Mouse (Mus musculus): ENCODE measurements at regions not wholly inside any gene's neighbourhood (a gene's known extent, or its start where the extent isn't known, plus 50 kb on each side); places are given as distances from the start of the nearest gene placed in this dataset.

DNA sequence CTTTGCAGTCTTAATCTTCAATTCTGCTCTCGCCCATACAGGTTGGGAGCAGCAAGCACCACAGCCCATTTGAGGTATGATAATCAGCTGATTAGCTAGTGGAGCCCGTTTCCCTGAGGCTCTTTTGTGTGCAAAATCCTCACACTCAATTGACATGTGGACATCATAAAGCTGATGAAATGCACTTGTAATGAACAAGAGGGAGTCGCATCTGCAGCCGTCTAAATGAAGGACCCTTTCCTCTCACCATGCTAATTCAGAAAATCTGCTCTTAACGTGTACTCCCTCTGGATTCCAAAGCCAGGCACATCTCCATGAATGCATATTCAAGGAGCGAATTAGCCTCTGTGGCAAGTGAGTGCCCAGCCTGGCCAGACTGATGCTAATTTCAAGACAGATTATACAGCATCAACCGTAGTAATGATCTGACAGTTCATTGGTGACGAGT lies 219.0 kb upstream of the Atp5g3 start:
- H3K27me3 ChIP-seq (ENCODE audit: control insufficient read depth, insufficient read depth, low read depth, low read length): peaks cover 21% of the 10 kb centered on the region
- H3K9ac ChIP-seq (ENCODE audit: low read length): no peak overlapping the region
- H3K36me3 ChIP-seq (ENCODE audit: control insufficient read depth, insufficient read depth, low read length): no peaks in the 10 kb centered on the region
- H3K4me2 ChIP-seq (ENCODE audit: low read depth, low read length): peak overlapping the region; percentile 3; the same call in 1 of the 2 replicates
- ATAC-seq (ENCODE audit: low read depth): no peak
- no peaks in the 10 kb centered on the region for H3K9me3 ChIP-seq (ENCODE audit: control insufficient read depth, low read length)
- 18% methylated on average over 8 of the region's 8 CpGs for WGBS
- H3K4me3 ChIP-seq (ENCODE audit: low read length): no peak overlapping the region
- H3K27ac ChIP-seq (ENCODE audit: low read length): no peak overlapping the region
- H3K4me1 ChIP-seq (replicated peaks; ENCODE audit: control insufficient read depth, insufficient read depth, low read length): peaks cover 9% of the 10 kb centered on the region

DNA sequence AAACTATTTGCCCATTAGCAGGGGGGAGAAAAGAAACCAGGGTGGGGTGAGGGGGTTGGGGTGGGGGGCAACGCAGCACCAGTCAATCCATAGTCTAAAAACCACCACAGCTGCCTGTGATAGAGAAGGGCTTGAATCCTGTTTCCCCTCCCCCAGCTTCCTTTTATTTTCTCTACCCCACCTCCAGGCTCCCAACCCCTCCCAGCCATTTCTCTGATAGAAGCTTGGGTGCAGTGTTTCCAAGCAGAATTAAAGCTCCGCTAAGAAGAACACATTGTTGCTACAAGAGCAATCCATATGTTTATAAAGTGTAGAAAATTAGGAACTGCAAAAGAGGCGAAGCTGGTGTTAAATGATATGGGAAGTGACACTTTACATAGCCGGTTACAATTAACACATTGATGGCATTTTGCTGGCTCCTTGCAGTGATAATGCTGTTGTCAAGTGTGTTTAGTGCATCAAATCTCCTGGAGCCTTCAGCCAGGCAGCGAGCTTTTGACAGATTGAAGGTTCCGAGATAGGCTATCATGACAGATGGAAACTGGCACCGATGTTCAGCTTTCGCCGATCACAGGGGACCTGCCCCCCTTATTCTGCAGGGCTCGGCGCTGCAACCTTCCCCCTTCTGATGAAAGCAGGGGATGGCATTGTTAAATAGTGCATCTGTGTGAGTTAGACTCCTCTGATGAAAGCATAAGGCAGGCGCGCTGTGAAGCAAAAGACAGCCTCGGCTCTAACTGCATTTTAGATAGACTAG lies 217.8 kb upstream of the Atp5g3 start:
- H3K27ac ChIP-seq (ENCODE audit: low read length): no peak overlapping the region
- no peaks in the 10 kb centered on the region for H3K9me3 ChIP-seq (ENCODE audit: control insufficient read depth, low read length)
- H3K4me3 ChIP-seq (ENCODE audit: low read length): peak overlapping the region; percentile 30
- peaks cover 21% of the 10 kb centered on the region for H3K27me3 ChIP-seq (ENCODE audit: control insufficient read depth, insufficient read depth, low read depth, low read length)
- ATAC-seq (ENCODE audit: low read depth): no peak
- peaks cover 9% of the 10 kb centered on the region for H3K4me1 ChIP-seq (replicated peaks; ENCODE audit: control insufficient read depth, insufficient read depth, low read length)
- H3K9ac ChIP-seq (ENCODE audit: low read length): no peak overlapping the region
- WGBS: under 1% methylated on average over 14 of the region's 14 CpGs
- peak overlapping the region; percentile 53 for H3K4me2 ChIP-seq (ENCODE audit: low read depth, low read length)
- H3K36me3 ChIP-seq (ENCODE audit: control insufficient read depth, insufficient read depth, low read length): no peaks in the 10 kb centered on the region

DNA sequence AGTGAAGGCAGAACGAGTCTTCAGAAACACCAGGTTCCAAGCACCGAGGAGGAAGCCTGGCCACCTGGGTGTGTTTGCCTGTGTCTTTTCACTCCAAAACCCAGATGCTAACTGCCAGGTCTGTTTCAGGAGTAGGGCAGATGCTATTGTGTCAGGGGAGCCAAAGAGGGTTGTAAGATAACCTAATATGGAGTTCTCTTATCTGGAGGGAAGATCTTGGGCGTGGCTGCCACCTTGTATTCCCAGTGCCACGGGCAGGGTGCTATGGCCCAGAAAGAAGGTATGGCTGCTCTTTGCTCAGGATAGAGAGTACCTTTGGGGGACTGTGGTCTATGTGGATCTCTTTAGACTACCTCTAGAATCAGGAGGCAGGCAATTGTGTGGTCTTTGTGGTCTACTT lies 216.0 kb upstream of the Atp5g3 start:
- no peak overlapping the region for H3K4me3 ChIP-seq (ENCODE audit: low read length)
- WGBS: 59% methylated on average over 4 of the region's 4 CpGs
- peaks cover 21% of the 10 kb centered on the region for H3K27me3 ChIP-seq (ENCODE audit: control insufficient read depth, insufficient read depth, low read depth, low read length)
- no peaks in the 10 kb centered on the region for H3K9me3 ChIP-seq (ENCODE audit: control insufficient read depth, low read length)
- no peak overlapping the region for H3K4me2 ChIP-seq (ENCODE audit: low read depth, low read length)
- H3K4me1 ChIP-seq (replicated peaks; ENCODE audit: control insufficient read depth, insufficient read depth, low read length): peaks cover 9% of the 10 kb centered on the region
- no peak for ATAC-seq (ENCODE audit: low read depth)
- no peak overlapping the region for H3K27ac ChIP-seq (ENCODE audit: low read length)
- H3K9ac ChIP-seq (ENCODE audit: low read length): no peak overlapping the region
- no peaks in the 10 kb centered on the region for H3K36me3 ChIP-seq (ENCODE audit: control insufficient read depth, insufficient read depth, low read length)

DNA sequence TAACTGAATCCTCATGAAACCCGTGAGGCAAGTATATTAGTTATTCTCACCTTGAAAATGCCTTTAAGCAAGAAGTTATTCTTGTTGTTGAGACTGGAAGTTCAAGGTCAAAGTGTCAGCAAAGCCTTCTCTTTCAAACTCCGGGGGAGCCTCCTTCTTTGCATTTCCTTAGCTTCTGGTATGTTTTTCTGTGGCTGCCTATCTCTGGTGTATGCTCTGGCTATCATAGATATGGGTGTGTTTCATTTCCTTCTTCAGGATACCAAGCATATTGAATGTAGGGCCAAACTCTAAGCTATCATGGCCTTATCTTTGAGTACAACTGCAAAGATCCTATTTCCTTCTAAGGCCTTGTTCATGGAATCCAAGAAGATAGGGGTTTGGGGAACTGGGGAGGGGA lies 213.1 kb upstream of the Atp5g3 start:
- ATAC-seq (ENCODE audit: low read depth): no peak
- Histone ChIP-seq H3K27ac (ENCODE audit: low read length) (no peak overlapping the region), H3K9ac (ENCODE audit: low read length) (no peak overlapping the region), H3K4me1 (replicated peaks; ENCODE audit: control insufficient read depth, insufficient read depth, low read length) (peaks cover 6% of the 10 kb centered on the region), H3K4me2 (ENCODE audit: low read depth, low read length) (no peak overlapping the region), H3K4me3 (ENCODE audit: low read length) (no peak overlapping the region), H3K9me3 (ENCODE audit: control insufficient read depth, low read length) (no peaks in the 10 kb centered on the region), H3K36me3 (ENCODE audit: control insufficient read depth, insufficient read depth, low read length) (no peaks in the 10 kb centered on the region), H3K27me3 (ENCODE audit: control insufficient read depth, insufficient read depth, low read depth, low read length) (peaks cover 4% of the 10 kb centered on the region)
- 52% methylated on average over 2 of the region's 2 CpGs for WGBS

DNA sequence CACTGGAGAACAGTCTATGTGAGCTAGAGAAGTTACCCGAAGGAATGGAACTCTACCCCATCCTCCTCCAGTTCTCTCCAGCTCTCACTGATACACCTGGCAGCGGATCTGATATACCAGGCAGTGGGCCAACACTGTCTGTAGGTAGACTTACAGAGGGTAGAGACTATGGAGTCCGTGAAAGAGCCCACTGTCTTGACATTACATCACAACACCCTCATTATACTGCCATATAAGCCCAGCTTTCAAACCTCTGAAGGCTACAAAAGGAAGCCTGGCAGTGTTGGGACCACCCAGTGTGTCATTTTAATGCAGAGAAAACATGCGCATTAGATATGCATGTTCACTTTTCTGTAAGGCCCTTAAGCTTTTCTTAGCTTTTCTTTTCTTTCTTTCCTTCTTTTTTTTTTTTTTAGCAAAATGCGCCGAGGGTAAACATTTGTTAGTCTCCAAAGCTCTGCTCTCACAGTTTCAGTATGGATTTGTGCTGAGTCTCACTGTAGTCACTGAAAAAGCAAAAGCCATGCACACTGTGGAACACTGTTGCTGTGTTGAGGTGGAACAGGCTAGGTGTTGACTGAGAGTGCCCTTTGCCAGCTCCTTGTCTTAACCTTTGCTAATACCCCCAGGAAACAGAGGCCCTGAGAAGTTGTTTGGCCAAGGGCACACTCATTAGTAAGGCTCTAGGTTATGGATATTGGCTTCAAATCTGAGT lies 212.4 kb upstream of the Atp5g3 start:
- no peak overlapping the region for H3K9ac ChIP-seq (ENCODE audit: low read length)
- ATAC-seq (ENCODE audit: low read depth): no peak
- no peak overlapping the region for H3K4me3 ChIP-seq (ENCODE audit: low read length)
- no peaks in the 10 kb centered on the region for H3K36me3 ChIP-seq (ENCODE audit: control insufficient read depth, insufficient read depth, low read length)
- H3K27me3 ChIP-seq (ENCODE audit: control insufficient read depth, insufficient read depth, low read depth, low read length): no peaks in the 10 kb centered on the region
- no peak overlapping the region for H3K27ac ChIP-seq (ENCODE audit: low read length)
- no peaks in the 10 kb centered on the region for H3K9me3 ChIP-seq (ENCODE audit: control insufficient read depth, low read length)
- H3K4me1 ChIP-seq (replicated peaks; ENCODE audit: control insufficient read depth, insufficient read depth, low read length): no peaks in the 10 kb centered on the region
- H3K4me2 ChIP-seq (ENCODE audit: low read depth, low read length): no peak overlapping the region
- WGBS: 62% methylated on average over 6 of the region's 6 CpGs

DNA sequence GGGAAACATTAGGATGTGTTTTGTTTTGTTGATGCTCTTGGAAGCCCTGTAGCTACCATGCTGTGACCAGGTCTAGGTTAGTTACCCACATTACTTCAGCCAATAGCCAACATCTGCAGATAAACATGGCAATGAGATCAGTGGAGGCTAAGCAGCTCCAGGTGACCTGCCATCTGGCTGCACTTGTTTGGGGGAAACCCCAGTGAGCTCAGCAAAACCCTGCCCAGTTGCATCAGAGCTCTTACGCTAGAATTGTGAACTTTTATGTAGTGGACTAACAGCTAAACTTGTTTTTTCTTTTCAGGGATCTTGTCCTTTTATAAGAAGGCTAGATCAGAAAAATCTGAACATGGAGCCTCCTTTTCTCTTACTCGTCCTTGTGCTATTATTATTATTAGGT lies 211.8 kb upstream of the Atp5g3 start:
- WGBS: 88% methylated on average over 2 of the region's 2 CpGs
- Histone ChIP-seq H3K36me3 (ENCODE audit: control insufficient read depth, insufficient read depth, low read length) (no peaks in the 10 kb centered on the region), H3K9me3 (ENCODE audit: control insufficient read depth, low read length) (no peaks in the 10 kb centered on the region), H3K4me2 (ENCODE audit: low read depth, low read length) (no peak overlapping the region), H3K27me3 (ENCODE audit: control insufficient read depth, insufficient read depth, low read depth, low read length) (no peaks in the 10 kb centered on the region), H3K4me3 (ENCODE audit: low read length) (no peak overlapping the region), H3K4me1 (replicated peaks; ENCODE audit: control insufficient read depth, insufficient read depth, low read length) (no peaks in the 10 kb centered on the region), H3K27ac (ENCODE audit: low read length) (no peak overlapping the region), H3K9ac (ENCODE audit: low read length) (no peak overlapping the region)
- ATAC-seq (ENCODE audit: low read depth): no peak

DNA sequence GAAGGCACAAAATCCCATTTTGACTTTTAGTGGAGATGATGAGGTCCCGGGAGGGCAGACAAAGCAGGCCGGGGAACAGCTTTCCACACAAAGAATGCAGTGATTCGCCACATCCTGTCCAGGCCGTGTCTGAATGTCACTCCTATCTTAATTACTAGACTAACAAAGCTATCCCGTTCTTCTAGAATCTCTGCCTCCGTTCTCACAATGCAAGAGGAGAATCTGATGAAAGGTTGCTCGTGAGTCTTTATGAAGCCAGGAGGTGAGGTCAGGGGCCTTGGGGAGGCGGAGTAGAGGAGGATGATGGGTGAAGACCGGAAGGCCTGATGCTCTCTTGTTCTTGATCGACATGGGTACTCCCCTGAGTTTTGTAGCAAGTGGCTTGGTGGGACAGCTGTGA lies 208.9 kb upstream of the Atp5g3 start:
- 46% methylated on average over 10 of the region's 10 CpGs for WGBS
- no peaks in the 10 kb centered on the region for H3K36me3 ChIP-seq (ENCODE audit: control insufficient read depth, insufficient read depth, low read length)
- no peak overlapping the region for H3K27ac ChIP-seq (ENCODE audit: low read length)
- no peaks in the 10 kb centered on the region for H3K9me3 ChIP-seq (ENCODE audit: control insufficient read depth, low read length)
- ATAC-seq (ENCODE audit: low read depth): no peak
- no peak overlapping the region for H3K9ac ChIP-seq (ENCODE audit: low read length)
- no peak overlapping the region for H3K4me2 ChIP-seq (ENCODE audit: low read depth, low read length)
- H3K4me3 ChIP-seq (ENCODE audit: low read length): no peak overlapping the region
- no peaks in the 10 kb centered on the region for H3K27me3 ChIP-seq (ENCODE audit: control insufficient read depth, insufficient read depth, low read depth, low read length)
- no peaks in the 10 kb centered on the region for H3K4me1 ChIP-seq (replicated peaks; ENCODE audit: control insufficient read depth, insufficient read depth, low read length)

DNA sequence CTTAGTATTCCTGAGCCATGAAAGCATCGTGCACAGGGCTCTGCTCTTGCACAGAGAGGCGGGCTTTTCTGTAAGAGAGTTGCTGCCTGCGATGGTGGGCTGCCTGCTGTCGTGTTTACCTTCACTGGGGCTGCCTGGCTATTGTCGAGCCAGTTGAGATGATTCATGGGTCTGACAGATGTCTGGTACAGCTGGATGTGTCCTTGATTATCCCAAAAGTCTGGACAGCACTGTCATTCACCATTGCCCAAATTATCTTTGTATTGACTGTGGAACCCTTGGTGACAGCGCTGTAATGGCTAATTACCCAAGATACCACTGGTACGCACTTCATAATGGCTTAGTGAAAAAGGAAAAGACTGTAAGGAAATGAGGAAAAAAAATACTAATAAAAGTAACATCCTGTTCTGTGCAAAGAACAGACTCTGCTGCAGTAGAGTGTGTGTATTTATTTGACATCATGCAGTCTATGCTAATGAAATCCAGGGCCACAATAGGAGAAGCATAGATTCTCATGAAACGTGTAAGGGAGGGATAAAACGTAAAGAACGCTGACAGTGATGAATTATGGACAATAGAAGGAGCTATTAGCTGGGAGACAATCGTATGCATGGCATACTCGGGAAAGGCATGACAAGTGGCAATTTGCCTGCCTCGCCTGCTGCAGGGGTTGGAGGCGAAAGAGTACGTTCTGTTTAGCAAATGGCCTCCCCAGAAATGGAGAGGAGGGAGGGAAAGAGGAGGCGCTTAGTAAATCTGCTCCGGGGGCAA lies 208.2 kb upstream of the Atp5g3 start:
- Histone ChIP-seq H3K27ac (ENCODE audit: low read length) (no peak overlapping the region), H3K27me3 (ENCODE audit: control insufficient read depth, insufficient read depth, low read depth, low read length) (no peaks in the 10 kb centered on the region), H3K4me2 (ENCODE audit: low read depth, low read length) (no peak overlapping the region), H3K36me3 (ENCODE audit: control insufficient read depth, insufficient read depth, low read length) (no peaks in the 10 kb centered on the region), H3K9me3 (ENCODE audit: control insufficient read depth, low read length) (no peaks in the 10 kb centered on the region), H3K9ac (ENCODE audit: low read length) (no peak overlapping the region), H3K4me1 (replicated peaks; ENCODE audit: control insufficient read depth, insufficient read depth, low read length) (no peaks in the 10 kb centered on the region), H3K4me3 (ENCODE audit: low read length) (no peak overlapping the region)
- no peak for ATAC-seq (ENCODE audit: low read depth)
- WGBS: 45% methylated on average over 17 of the region's 17 CpGs

DNA sequence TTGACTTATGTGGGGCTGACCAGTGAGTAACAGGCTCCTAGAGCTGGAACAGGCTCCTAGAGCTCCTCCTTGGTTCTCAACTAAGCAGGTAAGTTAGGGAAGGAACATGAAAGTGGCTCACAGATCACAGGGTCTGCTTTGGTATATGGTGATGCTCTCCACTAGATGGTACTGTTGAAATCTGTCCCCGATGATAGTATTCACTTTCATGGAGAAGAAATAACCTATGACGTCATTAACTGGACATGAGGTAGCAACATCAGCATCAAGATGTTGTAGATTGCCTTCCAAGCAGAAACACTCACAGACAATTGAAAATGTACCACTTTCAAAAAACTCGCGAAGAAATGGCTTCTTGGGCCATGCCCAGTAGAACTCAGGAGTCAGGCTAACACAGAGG lies 195.3 kb upstream of the Atp5g3 start:
- Histone ChIP-seq H3K4me1 (replicated peaks; ENCODE audit: control insufficient read depth, insufficient read depth, low read length) (no peaks in the 10 kb centered on the region), H3K27ac (ENCODE audit: low read length) (no peak overlapping the region), H3K27me3 (ENCODE audit: control insufficient read depth, insufficient read depth, low read depth, low read length) (no peaks in the 10 kb centered on the region), H3K9ac (ENCODE audit: low read length) (no peak overlapping the region), H3K9me3 (ENCODE audit: control insufficient read depth, low read length) (no peaks in the 10 kb centered on the region), H3K36me3 (ENCODE audit: control insufficient read depth, insufficient read depth, low read length) (no peaks in the 10 kb centered on the region), H3K4me3 (ENCODE audit: low read length) (no peak overlapping the region), H3K4me2 (ENCODE audit: low read depth, low read length) (no peak overlapping the region)
- WGBS: 82% methylated on average over 4 of the region's 4 CpGs
- no peak for ATAC-seq (ENCODE audit: low read depth)
